Mouse (Mus musculus) 416B (cell line): Measurements from ENCODE around the gene Hoxb6.

Source experiments
- DNase-seq: peaks from one replicate; pipeline ENCODE4 v3.0.0; 2011; ENCODE audit warnings: low read depth

The Hoxb6 gene

GRCm38 (mm10) chr11:96291681-96292564 lies at the start of gene Hoxb6:
TSS of gene Hoxb6 (plus strand) at chr11:96292476.
- DNase-seq: no peak

GRCm38 (mm10) chr11:96250901-96251300 lies 41.4 kb upstream of the Hoxb6 start:
- no peak for DNase-seq

GRCm38 (mm10) chr11:96251480-96252031 lies 40.7 kb upstream of the Hoxb6 start:
- DNase-seq: no peak

GRCm38 (mm10) chr11:96252541-96253120 lies 39.6 kb upstream of the Hoxb6 start:
- no peak for DNase-seq

- no peak for DNase-seq
Observed at GRCm38 (mm10) chr11:96254221-96254620, 38.1 kb upstream of the Hoxb6 start.

GRCm38 (mm10) chr11:96255111-96255995 lies 36.9 kb upstream of the Hoxb6 start:
- no peak for DNase-seq

GRCm38 (mm10) chr11:96255996-96256445 lies 36.3 kb upstream of the Hoxb6 start:
- no peak for DNase-seq

- no peak for DNase-seq
Observed at GRCm38 (mm10) chr11:96257141-96257540, 35.1 kb upstream of the Hoxb6 start.

- no peak for DNase-seq
Observed at GRCm38 (mm10) chr11:96259038-96259437, 33.2 kb upstream of the Hoxb6 start.

- DNase-seq: no peak
Observed at GRCm38 (mm10) chr11:96259511-96259910, 32.8 kb upstream of the Hoxb6 start.

GRCm38 (mm10) chr11:96260310-96260970 lies 31.8 kb upstream of the Hoxb6 start:
- DNase-seq: no peak

GRCm38 (mm10) chr11:96261323-96261890 lies 30.9 kb upstream of the Hoxb6 start:
- DNase-seq: peak; percentile 45

- no peak for DNase-seq
Observed at GRCm38 (mm10) chr11:96262262-96262830, 29.9 kb upstream of the Hoxb6 start.

GRCm38 (mm10) chr11:96263636-96264389 lies 28.5 kb upstream of the Hoxb6 start:
- no peak for DNase-seq

- DNase-seq: no peak
Observed at GRCm38 (mm10) chr11:96264390-96265020, 27.8 kb upstream of the Hoxb6 start.

GRCm38 (mm10) chr11:96265954-96266353 lies 26.3 kb upstream of the Hoxb6 start:
- DNase-seq: no peak

- no peak for DNase-seq
Observed at GRCm38 (mm10) chr11:96267021-96267920, 25.0 kb upstream of the Hoxb6 start.

GRCm38 (mm10) chr11:96268031-96268745 lies 24.1 kb upstream of the Hoxb6 start:
- no peak for DNase-seq
